Mouse (Mus musculus) liver, embryonic 14.5 days (tissue): Measurements from ENCODE around the gene Ascl5.

Experiments used
- CTCF ChIP-seq: IDR thresholded peaks from 2 replicates; pipeline ENCODE4 v1.5.1; 2016; ENCODE audit warnings: antibody characterized with exemption, low read depth, control low read depth
- EP300 ChIP-seq: IDR thresholded peaks from 2 replicates; pipeline ENCODE4 v1.6.1; 2016; ENCODE audit warnings: antibody characterized with exemption, low read depth

GRCm38 (mm10) chr1:136066621-136067020 is 16.0 kb downstream of the Ascl5 start:
- no peak for TF ChIP-seq EP300
- no peak for TF ChIP-seq CTCF
